Mouse (Mus musculus) heart, embryonic 14.5 days (tissue): ENCODE measurements around the gene Krtap9-3. TPM values are rescaled to one million over a fixed set of nuclear protein-coding genes. Genes with fewer than 3 reads are reported as not detected.

Source experiments
- ATAC-seq: fragments of 200-750 bp; cut with Nextera tagmentation; 2 replicates; pipeline ENCODE4 v1.8.0; 2017; ENCODE audit warnings: low read depth, moderate TSS enrichment; ENCODE audit not compliant: insufficient number of reproducible peaks, insufficient read depth, low FRiP score
- H3K27ac ChIP-seq, 2 experiments: fragments of 200-500 bp in 1 of 2; fragments of 300-500 bp in 1 of 2; sonication (generic) in 1 of 2; replicated peaks in 1 of 2; 2 replicates each; pipeline ENCODE4 v1.5.1; 2012 to 2014; ENCODE audit warnings: low read depth in 2 of 2, low read length in 2 of 2, control low read depth in 1 of 2, mild to moderate bottlenecking in 1 of 2, mixed read lengths in 1 of 2; ENCODE audit not compliant: control insufficient read depth in 1 of 2, insufficient read depth in 1 of 2
- H3K27me3 ChIP-seq: fragments of 300-500 bp; sonication (generic); 2 replicates; pipeline ENCODE4 v1.6.1; 2014; ENCODE audit warnings: mild to moderate bottlenecking, low read length, control low read depth; ENCODE audit not compliant: control insufficient read depth, insufficient read depth
- H3K36me3 ChIP-seq: fragments of 300-500 bp; sonication (generic); 2 replicates; pipeline ENCODE4 v1.6.1; 2014; ENCODE audit warnings: mild to moderate bottlenecking, control low read depth, low read length, mixed read lengths; ENCODE audit not compliant: control insufficient read depth, insufficient read depth
- H3K4me1 ChIP-seq, 2 experiments: fragments of 200-500 bp in 1 of 2; fragments of 300-500 bp in 1 of 2; sonication (generic) in 1 of 2; 2 replicates each; pipeline ENCODE4 v1.6.1; 2012 to 2014; ENCODE audit warnings: low read length in 2 of 2, control low read depth in 1 of 2, mixed read lengths in 1 of 2; ENCODE audit not compliant: control insufficient read depth in 2 of 2, insufficient read depth in 2 of 2
- H3K4me2 ChIP-seq: fragments of 300-500 bp; sonication (generic); 2 replicates; pipeline ENCODE4 v1.6.1; 2014; ENCODE audit warnings: mild to moderate bottlenecking, low read length
- H3K4me3 ChIP-seq, 2 experiments: fragments of 200-500 bp in 1 of 2; fragments of 300-500 bp in 1 of 2; sonication (generic) in 1 of 2; 2 replicates each; pipeline ENCODE4 v1.5.1; 2012 to 2014; ENCODE audit warnings: low read length in 2 of 2, mild to moderate bottlenecking in 2 of 2, control low read depth in 1 of 2, low read depth in 1 of 2, moderate library complexity in 1 of 2; ENCODE audit not compliant: control insufficient read depth in 1 of 2, insufficient read depth in 1 of 2
- H3K9ac ChIP-seq: fragments of 300-500 bp; sonication (generic); 2 replicates; pipeline ENCODE4 v1.6.1; 2014; ENCODE audit warnings: mild to moderate bottlenecking, low read length
- H3K9me3 ChIP-seq: fragments of 300-500 bp; sonication (generic); 2 replicates; pipeline ENCODE4 v1.6.1; 2016; ENCODE audit warnings: low read length, control low read depth; ENCODE audit not compliant: control insufficient read depth
- WGBS: fragments of 180-500 bp; shearing (Covaris S2); extraction: QIAGEN DNeasy Blood & Tissue Kit; methylation state at CpG from one replicate; pipeline ENCODE4 v1.1.7; 2014; 5-methylcytosine and 5-hydroxymethylcytosine counted together
- polyA plus RNA-seq: library from polyadenylated mRNA; unstranded; fragments of >200 nt; fragmentation: Nextera tagmentation; extraction: Ambion mirVana; gene quantifications from 2 replicates; pipeline ENCODE4 v1.2.1, GENCODE M21; 2014

Gene Krtap9-3
- polyA plus RNA-seq, 1 experiment from 2014 or later: not detected

DNA sequence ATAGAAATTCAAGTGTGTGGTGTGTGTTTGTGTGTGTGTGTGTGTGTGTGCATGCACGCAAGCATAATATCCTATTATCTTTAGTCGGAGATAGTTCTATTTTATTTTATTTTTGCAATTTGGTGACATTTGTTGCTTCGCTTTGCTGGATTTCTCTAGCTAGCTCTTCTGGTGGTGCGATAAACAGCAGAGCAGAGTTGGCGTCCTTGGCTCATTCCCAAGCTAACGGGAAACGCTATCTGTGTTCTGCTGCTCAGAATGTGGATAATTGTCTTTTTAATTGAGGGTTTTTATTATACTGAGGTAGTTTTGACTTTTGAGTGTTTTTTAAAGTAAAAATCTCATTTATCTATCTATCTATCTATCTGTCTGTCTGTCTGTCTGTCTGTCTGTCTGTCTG, 12.8 kb downstream of the Krtap9-3 start:
- H3K9ac ChIP-seq: no peak overlapping the region
- H3K9me3 ChIP-seq: no peaks in the 10 kb centered on the region
- WGBS: 75% methylated on average over 7 of the region's 7 CpGs
- no peaks in the 10 kb centered on the region for H3K36me3 ChIP-seq
- H3K27me3 ChIP-seq: no peaks in the 10 kb centered on the region
- H3K4me3 ChIP-seq: no peak overlapping the region
- H3K4me2 ChIP-seq: no peak overlapping the region
- no peak for ATAC-seq
- H3K4me1 ChIP-seq: no peaks in the 10 kb centered on the region
- H3K27ac ChIP-seq: no peak overlapping the region

GRCm38 (mm10) chr11:99583245-99583704, 14.6 kb downstream of the Krtap9-3 start, which contains the start of gene Krtap1-4:
TSS of gene Krtap1-4 (minus strand) at chr11:99583654.
- H3K36me3 ChIP-seq: no peaks in the 10 kb centered on the region
- H3K4me3 ChIP-seq: no peak within 1 kb of the TSS
- no peak within 1 kb of the TSS for H3K27ac ChIP-seq
- H3K9me3 ChIP-seq: no peaks in the 10 kb centered on the region
- no peaks in the 10 kb centered on the region for H3K4me1 ChIP-seq
- no peaks in the 10 kb centered on the region for H3K27me3 ChIP-seq
- H3K4me2 ChIP-seq: no peak within 1 kb of the TSS
- ATAC-seq: no peak
- WGBS: 80% methylated on average over 5 of the region's 5 CpGs
- H3K9ac ChIP-seq: no peak within 1 kb of the TSS

DNA sequence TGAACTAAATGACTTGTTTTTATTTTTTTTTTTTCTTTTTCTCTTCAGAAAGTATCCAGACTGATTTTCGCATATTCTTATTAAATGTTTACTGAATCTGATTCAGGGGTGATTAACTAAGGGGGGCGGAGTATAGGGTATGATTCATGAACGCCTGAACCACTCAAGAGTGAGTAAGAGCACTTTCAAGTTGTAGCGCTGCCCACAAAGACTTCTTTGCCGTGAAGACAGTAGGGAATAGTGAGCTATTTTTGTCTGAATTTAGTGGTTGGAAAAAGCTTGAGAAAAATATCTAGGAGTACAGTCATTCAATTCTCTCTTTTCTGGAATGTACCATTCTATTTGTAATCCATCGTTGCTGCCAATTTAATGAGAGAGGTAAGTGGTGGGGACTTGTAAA, 16.3 kb downstream of the Krtap9-3 start:
- 74% methylated on average over 6 of the region's 6 CpGs for WGBS
- no peaks in the 10 kb centered on the region for H3K4me1 ChIP-seq
- H3K27me3 ChIP-seq: no peaks in the 10 kb centered on the region
- no peak overlapping the region for H3K4me2 ChIP-seq
- no peaks in the 10 kb centered on the region for H3K36me3 ChIP-seq
- H3K9ac ChIP-seq: no peak overlapping the region
- no peaks in the 10 kb centered on the region for H3K9me3 ChIP-seq
- no peak for ATAC-seq
- H3K27ac ChIP-seq: no peak overlapping the region
- H3K4me3 ChIP-seq: no peak overlapping the region

- WGBS: 87% methylated on average over 5 of the region's 5 CpGs
- Histone ChIP-seq H3K27ac (no peak overlapping the region), H3K4me1 (no peaks in the 10 kb centered on the region), H3K9ac (no peak overlapping the region), H3K9me3 (no peaks in the 10 kb centered on the region), H3K4me3 (no peak overlapping the region), H3K4me2 (no peak overlapping the region), H3K36me3 (no peaks in the 10 kb centered on the region), H3K27me3 (no peaks in the 10 kb centered on the region)
- no peak for ATAC-seq
Measured at GRCm38 (mm10) chr11:99581051-99581450, 16.9 kb downstream of the Krtap9-3 start.

DNA sequence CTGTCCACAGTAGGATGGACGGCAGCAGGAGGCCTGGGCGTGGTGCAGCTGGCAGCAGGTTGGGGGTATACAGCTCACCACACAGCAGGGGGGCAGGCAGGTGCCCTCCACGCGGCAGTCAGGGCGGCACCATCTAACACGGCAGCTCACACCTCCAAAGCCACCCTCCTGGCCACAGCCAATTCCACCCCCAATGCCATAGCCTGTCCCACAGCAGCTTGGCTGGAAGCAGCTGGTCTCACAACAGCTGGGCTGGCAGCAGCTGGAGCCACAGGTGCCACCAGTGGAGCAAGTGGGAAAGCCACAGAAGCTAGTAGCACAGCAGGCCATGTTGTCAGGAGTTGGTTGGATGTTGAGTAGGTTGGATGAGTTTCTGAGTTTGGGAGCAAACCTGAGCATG, 17.3 kb downstream of the Krtap9-3 start, which contains the start of gene Krtap1-5:
Gene Krtap1-5 (minus strand): TSS at position 381 of the 400 bp plus-strand sequence.
- Histone ChIP-seq H3K4me3 (no peak within 1 kb of the TSS), H3K27ac (no peak within 1 kb of the TSS), H3K4me2 (no peak within 1 kb of the TSS), H3K9ac (no peak within 1 kb of the TSS), H3K9me3 (no peaks in the 10 kb centered on the region), H3K4me1 (no peaks in the 10 kb centered on the region), H3K36me3 (no peaks in the 10 kb centered on the region), H3K27me3 (no peaks in the 10 kb centered on the region)
- no peak for ATAC-seq
- whole genome bisulfite sequencing: 74% methylated on average over 6 of the region's 6 CpGs

- H3K27ac ChIP-seq: no peak overlapping the region
- no peak overlapping the region for H3K9ac ChIP-seq
- no peaks in the 10 kb centered on the region for H3K4me1 ChIP-seq
- H3K36me3 ChIP-seq: no peaks in the 10 kb centered on the region
- no peaks in the 10 kb centered on the region for H3K27me3 ChIP-seq
- H3K9me3 ChIP-seq: no peaks in the 10 kb centered on the region
- no peak overlapping the region for H3K4me3 ChIP-seq
- no peak for ATAC-seq
- peak overlapping the region; percentile 50 for H3K4me2 ChIP-seq
- WGBS: 2% methylated on average over 7 of the region's 7 CpGs
Measured at GRCm38 (mm10) chr11:99574106-99574505, 23.8 kb downstream of the Krtap9-3 start.

DNA sequence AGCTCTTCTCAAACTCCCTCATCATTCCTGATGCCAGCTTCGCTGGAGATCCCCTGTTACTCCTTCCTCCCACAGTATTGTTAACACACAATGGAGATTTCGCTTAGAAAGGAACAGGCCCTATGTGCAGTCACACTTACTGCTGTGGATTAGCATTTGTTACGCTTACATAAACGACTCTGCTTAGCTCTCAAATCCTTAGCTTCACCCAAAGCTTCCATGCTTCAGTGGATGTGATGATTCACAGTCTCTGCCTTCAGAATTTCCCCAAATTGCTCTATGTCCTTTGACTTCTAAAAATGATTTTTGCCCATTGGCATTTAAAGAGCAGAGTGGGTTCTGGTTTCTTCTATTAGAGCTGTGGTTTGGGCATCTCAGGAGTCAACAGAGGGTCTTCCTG, 24.7 kb downstream of the Krtap9-3 start:
- Histone ChIP-seq H3K4me1 (no peaks in the 10 kb centered on the region), H3K4me3 (no peak overlapping the region), H3K27me3 (no peaks in the 10 kb centered on the region), H3K9ac (no peak overlapping the region), H3K36me3 (no peaks in the 10 kb centered on the region), H3K9me3 (no peaks in the 10 kb centered on the region), H3K27ac (no peak overlapping the region), H3K4me2 (no peak overlapping the region)
- 65% methylated on average over 4 of the region's 4 CpGs for WGBS
- no peak for ATAC-seq

DNA sequence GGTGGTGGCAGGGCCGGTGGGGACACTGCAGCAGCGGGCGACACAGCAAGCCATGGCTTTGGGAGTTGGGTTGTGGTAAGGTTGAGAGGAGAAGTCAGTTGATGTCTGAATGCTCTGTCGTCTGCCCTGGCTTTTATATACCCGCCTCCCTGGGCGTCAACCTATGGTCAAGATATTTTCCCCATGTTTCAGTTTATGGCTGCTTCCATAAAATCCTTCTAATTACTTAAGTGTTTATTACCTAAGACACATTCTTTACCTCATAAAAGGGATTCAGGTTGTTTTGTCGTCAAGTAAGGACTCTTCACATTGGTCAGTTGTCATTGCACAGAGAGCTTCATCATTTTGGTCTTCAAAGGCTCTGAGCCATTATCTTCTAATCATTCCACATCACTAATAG, 31.4 kb downstream of the Krtap9-3 start, which contains the start of gene Krtap3-1:
Gene Krtap3-1 (minus strand): TSS at position 101 of the 400 bp plus-strand sequence.
- ATAC-seq: no peak
- Histone ChIP-seq H3K27ac (no peak within 1 kb of the TSS), H3K9me3 (no peaks in the 10 kb centered on the region), H3K4me3 (no peak within 1 kb of the TSS), H3K4me1 (no peaks in the 10 kb centered on the region), H3K36me3 (no peaks in the 10 kb centered on the region), H3K4me2 (no peak within 1 kb of the TSS), H3K9ac (no peak within 1 kb of the TSS), H3K27me3 (no peaks in the 10 kb centered on the region)
- WGBS: 83% methylated on average over 7 of the region's 7 CpGs
